Mouse (Mus musculus): Measurements from ENCODE around the gene Pla2g6.

Gene Pla2g6

DNA sequence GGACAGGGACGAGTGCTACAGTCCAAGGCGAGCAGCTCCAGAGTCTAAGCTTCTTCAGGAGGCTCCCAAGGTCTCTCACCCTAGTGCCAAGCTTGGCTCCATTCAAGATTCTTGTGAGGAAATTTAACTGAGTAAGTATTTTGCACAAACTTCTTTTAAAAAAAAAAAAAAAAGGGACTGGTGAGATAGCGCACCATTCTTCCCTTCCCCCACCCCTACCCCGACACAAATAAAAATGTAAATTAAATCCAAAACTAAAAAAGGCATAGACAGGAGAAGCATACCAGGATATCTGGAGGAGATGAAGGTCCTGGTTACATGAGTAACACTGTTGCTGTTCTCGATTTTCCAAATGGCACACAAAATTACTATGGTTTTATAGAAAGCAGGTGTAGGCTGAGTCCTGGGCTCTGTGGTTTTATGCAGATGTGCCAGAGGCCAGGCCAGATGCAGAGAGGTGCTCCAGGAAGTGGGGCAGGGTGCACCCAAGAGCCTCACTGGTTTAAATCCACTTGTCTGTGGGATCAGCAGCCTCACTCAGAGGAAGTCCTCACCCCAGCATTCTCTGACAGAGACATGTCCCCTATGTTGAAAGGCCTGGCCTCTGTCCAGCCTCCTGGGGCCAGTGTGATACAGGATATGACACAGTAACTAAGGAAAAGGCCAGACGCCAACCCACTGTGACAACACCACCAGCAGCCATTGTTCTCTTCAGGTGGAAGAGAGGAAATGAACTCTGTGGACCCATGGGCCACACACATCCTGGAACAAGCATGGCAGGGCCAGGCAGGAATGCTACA is 5.0 kb downstream of the Pla2g6 start:
- no peak for DNase-seq (ENCODE audit: extremely low read depth, low read depth)

DNA sequence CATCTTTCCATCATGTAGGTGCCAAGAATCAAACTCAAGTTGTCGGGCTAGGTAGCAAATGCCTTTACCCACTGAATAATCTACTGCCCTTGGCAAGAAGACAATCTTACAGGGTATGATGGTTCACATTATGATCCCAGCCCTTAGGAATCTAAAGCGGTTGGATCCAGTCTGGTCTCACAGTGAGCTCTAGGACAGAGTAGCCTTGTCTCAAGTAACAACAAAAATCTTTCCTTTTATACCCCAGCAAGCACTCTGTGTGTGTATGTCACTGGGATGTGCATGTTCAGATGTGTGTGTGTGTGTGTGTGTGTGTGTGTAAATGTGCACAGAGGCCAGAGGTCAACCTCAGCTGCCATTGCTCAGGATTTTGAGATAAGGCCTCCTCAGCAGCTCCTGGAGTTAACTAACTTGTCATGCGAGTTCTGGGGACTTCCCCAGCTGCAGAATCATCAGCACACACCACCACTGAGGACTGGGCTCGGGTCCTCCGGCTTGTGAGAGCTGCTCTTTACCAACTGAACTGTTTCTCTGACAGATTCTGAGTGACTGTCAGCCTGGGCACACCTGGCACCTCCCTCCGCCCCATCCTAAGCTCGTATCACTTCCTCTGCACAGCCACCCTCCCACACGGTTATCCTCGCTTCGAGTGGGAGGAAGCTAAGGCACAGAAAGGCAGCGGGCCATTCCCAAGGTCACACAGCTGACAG is 5.8 kb downstream of the Pla2g6 start:
- DNase-seq (ENCODE audit: extremely low read depth, low read depth) = no peak

DNA sequence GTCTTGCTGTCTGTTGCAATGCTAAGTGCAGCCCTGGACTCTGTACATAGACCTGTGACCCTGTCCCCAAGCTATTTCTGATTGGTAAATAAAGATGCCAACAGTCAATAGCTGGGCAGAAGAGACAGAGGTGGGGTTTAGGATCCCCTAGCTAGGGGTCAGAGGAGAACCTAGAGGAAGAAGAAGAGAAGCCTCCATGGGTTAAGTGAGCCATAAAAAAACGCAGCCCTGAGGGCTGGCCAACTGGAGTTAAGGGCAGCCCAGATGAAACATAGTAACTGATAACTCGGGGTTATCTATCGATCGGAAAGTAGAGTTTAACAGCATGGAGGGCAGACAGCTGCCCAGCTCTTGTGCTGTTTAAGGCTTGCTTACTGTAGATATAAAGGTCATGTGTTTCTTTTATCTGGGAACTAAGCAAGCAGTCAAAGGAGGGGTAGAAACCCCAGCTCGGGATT is 6.4 kb downstream of the Pla2g6 start:
- no peak for DNase-seq (ENCODE audit: extremely low read depth, low read depth)

DNA sequence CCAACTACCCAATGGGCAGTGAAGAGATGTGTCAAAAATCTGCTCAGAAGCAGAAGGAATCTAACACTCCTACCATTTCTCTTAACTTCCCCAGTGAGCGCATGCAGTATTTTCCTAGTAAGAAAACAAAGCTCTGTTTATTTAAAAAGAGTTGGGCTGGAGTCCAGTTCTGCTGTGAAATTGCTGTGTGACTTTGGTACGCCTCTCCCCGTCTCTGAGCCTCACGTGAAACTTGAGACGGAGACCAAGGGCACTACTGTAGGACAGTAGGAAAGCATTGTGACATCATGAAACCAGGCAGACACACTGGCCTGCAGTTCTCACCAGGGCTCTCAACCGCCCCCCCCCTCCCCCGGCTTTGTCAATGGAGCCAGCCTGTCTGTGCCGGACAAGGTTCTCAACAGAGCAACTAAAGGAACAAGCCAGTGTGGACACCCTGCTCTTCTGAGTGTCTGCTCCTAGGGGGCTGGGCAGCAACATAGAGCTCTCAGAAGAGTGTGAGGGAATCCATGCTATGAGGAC is 14.3 kb downstream of the Pla2g6 start:
- no peak for DNase-seq (ENCODE audit: extremely low read depth, low read depth)

DNA sequence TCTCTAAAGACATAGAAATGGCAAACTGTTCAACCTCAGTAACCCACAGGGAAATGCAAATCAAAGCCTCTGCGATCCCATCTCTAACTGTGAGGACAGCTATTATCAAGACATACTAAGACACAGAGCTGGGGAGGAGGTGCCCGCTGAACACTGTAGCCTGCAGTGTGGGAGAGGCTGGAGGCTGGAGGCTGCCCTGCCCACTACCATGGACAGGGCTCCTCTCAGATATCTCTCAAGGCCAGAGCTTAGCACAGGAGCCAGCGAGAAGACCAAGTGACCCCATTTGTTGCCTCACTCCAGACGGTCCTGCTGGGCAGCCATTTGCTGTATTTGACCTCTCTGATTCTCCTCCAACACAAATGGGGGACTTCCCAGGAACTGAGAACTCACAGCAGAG is 20.3 kb downstream of the Pla2g6 start:
- no peak for DNase-seq (ENCODE audit: extremely low read depth, low read depth)

DNA sequence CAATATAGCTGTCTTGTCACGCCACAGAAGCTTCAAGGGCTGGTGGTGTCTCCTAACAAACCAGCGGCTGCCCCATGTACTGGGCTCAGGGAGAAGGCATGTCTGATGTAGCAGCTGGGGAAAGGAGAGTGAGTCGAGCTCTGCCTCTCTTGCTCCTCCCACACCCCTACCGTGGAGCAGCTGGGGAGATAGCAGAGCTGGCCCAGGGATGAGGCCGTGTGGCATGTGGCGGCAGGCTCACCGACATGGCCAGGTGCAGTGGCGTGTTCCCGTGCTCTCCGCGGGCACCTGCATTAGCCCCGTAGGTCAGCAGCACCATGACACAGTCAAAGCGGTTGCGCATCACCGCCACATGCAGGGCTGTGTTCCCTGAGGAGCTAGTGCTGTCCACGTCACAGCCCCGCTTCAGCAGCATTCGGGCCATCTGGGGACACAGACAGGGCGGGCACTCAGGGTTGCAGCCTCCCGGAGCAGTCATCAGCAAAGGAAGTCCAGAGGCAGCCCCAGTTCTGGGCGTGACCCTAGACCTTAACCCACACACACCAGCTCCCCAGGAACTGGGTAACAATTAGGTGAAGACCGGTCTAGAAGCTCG is 22.1 kb downstream of the Pla2g6 start:
- DNase-seq (ENCODE audit: extremely low read depth, low read depth) = no peak

DNA sequence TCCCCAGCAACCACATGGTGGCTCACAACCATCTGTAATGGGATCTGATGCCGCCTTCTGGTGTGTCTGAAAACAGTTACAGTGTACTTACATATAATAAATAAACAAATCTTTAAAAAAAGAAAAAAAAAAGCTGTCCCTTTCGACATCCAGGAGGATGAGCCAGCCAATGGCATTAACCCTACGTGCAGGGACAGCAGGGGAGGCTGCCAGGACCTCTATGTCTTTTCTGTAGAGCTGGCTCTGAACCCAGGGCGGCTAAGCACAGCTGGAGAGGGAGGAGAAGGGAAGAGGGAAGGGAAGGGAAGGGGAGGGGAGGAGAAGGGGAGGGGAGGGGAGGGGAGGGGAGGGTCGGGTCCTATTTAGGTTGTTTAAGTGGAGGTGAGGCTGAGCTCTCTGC is 23.4 kb downstream of the Pla2g6 start:
- DNase-seq (ENCODE audit: extremely low read depth, low read depth) = no peak

DNA sequence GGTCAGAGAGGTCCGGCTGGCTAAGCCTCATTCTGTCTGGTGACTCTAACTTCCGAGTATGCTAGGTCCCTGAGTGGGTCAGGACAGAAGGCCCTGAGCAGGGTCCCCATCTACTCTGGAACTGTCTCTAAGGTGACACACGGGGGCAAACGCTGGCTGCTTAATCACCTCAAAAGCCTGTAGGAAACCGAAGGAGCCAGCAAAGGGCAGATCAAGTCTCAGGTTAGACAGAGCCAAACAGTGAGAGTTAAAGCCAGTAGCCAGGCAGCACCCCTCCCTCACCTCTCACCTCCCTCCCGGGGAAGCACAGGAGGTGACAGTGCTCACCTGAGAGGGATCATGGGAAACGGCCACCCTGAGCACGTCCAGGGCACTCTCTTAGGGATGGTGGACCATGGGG is 24.5 kb downstream of the Pla2g6 start:
- no peak for DNase-seq (ENCODE audit: extremely low read depth, low read depth)

DNA sequence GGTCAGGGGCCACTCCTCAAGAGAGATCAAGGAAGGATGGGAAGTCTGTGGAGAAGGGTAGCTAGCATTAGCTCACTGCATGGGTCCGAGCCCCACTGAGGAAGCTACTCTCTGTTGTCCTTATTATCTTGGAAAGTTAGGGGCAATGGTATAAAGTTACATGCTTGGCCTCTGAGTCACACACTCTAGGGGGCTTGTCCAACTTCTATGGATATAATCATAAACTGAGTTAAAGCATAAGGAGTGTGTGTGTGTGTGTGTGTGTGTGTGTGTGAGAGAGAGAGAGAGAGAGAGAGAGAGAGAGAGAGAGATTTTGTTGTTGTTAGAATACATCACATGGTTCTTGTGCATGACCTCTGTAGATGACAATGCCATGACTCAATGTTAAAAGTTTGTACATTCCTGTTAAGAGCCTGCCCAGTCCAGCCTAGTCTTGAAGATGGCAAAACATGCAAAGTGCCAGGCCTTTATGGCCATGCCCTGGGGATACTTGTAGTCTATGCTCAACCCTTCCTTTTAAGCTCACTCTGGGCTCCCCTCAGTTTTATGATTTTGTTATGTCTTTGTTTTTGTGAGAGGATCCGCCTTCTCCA is 28.5 kb downstream of the Pla2g6 start:
- DNase-seq (ENCODE audit: extremely low read depth, low read depth) = no peak

DNA sequence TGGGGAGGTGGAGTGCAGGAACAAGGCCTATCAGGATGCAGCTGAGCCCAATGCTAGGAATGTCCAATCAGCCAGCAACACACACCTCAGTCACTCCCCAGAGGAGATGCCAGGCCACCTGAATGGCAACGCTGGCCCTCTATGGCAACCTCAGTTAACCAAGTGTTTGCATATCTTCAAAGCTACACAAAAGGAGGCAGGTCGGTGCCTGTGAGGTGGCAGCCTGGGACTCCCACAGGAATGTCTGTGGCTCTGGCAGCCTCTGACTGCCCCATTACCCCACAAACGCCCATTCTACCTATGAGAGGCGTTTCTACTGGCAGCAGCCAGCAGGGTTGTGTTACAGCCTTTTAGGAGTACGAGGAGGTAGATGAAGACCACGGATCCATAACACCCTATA is 29.6 kb downstream of the Pla2g6 start:
- DNase-seq (ENCODE audit: extremely low read depth, low read depth) = no peak

DNA sequence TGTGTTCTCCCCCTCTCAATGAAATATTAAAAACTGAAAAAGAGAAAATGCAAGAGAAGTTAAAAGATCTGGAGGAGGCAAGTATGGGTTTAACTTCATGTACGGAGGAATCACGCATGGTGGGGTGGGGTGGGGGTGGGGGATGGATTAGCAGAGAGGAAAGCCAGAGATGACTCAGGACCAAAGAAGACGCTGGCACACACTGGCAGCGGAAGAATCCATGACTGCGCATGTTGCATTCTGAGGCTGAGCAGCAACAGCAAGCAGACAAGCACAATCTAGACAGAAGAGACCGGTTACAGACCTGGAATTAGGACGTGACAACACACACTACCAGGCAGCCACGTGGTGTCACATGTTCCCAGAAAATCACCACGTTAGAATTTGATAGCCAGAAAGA is 35.4 kb downstream of the Pla2g6 start:
- DNase-seq (ENCODE audit: extremely low read depth, low read depth) = no peak

DNA sequence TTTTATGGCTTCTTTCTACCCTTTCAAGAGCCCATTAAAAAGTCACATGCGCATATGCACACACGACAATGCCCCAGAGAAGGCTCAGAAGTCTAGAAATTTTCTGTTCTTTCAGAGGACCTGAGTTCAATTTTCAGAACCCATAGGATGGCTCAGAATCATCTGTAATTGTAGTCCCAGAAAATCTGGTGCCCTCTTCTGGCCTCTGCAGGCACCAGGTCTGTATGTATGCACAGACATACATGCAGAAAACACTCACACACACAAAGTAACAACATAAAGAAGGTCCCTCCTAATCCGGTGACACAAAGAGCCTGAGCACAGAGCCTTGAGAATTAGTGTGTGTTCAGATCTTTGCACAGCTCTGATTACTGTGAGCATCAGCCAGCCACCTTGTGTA is 37.9 kb downstream of the Pla2g6 start:
- DNase-seq (ENCODE audit: extremely low read depth, low read depth) = no peak

DNA sequence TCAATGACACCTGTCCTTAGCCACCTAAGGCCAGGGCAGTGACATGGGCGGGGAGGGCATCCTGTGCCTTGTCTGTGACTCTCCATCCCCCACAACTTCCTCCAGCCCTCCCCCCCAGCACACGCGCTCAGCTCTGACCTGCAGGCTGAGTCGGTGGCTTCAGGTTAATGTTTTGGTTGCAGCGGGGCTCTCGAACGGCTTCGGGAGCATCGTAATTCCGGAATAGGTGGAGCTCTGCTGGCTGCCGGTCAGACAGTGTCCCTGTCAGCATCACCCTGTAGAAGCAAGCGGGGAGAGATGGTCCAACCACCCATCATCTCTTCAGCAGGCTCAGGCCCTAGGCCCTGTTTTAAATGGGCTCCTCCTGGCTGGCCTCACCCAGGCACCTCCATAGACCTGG is 38.7 kb downstream of the Pla2g6 start:
- no peak for DNase-seq (ENCODE audit: extremely low read depth, low read depth)

DNA sequence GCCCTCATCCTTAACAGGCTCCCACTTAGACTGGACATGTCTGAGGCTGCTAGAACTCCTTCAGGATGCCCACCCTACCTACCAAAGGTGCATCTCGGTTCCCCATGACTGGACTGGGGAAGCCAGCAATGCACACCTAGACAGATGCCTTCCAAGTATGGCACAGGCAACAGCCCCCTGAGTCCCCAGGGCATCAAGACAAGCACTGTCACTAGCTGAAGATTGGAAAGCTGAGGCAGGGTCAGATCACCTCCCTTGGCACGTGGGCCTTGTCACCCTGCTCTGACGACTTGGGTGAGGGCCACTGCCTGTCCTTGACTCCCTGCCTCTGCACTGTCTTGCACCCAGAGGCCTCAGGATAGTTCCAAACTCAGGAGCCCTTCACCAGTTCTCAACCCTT is 39.8 kb downstream of the Pla2g6 start:
- no peak for DNase-seq (ENCODE audit: extremely low read depth, low read depth)

DNA sequence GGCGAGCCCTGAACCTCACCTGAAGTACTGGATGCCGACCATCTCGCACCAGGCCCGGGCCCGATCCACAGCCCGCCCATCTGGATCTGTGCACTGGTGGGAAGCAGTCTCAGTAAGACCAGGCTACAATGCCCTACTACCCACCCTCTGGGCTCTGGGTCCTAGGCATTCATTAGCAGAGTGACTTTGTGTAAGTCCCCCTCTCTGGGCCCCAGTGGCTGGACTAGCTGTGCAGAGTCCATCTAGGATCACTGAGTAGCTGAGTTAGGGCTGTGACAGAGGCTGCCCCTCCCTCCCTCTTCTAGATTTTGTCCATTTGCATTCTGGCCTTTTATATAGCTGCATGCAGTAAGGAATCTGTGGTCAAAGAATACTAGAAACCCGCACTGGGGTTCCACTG is 41.1 kb downstream of the Pla2g6 start:
- no peak for DNase-seq (ENCODE audit: extremely low read depth, low read depth)

DNA sequence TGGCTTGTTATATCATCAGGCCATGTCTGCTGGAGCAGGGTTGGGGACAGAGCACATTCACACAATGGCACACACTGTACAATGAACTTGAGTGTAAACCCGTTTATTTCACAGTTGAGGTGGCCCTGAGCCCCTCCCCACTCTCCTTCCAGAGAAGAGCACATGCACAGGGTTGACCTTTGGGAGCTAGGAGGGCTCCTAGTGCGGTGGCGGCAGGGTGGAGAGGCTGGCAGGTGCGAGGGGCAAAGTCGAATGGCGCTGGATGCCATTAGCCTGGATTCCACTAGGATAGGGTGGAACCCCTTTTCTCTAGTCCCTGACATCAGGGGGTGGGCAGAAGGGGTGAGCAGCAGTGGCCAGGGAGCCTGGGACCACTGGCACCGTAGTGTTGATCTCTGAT is 42.0 kb downstream of the Pla2g6 start:
- DNase-seq (ENCODE audit: extremely low read depth, low read depth) = no peak

DNA sequence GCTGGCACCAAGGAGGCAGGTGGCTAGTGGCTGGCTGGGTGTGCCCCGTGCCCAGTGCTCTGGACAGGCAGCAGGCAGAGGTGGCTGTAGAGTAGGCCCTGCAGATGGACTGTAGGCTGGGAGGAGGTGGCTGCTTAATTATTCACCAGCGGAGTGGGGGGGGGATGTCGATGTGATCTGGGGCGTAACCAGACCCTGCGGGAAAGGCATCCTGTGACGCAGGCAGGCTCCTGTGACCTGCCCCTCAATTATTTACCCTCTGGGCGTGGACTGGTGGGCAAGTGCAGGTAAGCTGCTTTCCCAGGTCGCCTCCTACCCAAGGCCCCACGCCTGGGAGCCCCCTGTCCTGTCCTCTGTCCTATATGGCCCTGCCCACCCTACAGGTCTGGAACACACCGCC is 42.8 kb downstream of the Pla2g6 start, which contains the start of gene Baiap2l2:
Gene Baiap2l2, minus strand, starts transcription at position 139 of the 400 bp plus-strand sequence.
- no peak for DNase-seq (ENCODE audit: extremely low read depth, low read depth)

DNA sequence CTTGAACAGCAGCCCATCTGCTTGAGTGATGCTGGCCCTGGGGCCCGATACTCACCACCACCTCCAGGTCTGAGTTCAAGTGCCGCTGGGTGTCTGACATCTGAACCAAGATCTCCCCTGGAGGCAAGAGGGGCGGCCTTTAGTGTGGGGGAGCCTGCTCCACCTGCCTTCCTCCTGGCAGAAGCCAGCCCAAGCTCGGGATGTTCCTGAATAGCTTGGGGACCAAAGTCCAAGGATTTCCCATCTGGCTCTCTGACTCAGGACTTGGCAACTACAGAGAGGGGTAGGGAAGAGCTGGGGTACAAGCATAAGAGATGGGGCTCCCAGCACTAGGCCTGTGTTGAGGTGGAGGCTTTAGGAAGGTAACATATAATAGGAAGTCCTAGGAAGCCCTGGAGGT is 44.8 kb downstream of the Pla2g6 start:
- no peak for DNase-seq (ENCODE audit: extremely low read depth, low read depth)

DNA sequence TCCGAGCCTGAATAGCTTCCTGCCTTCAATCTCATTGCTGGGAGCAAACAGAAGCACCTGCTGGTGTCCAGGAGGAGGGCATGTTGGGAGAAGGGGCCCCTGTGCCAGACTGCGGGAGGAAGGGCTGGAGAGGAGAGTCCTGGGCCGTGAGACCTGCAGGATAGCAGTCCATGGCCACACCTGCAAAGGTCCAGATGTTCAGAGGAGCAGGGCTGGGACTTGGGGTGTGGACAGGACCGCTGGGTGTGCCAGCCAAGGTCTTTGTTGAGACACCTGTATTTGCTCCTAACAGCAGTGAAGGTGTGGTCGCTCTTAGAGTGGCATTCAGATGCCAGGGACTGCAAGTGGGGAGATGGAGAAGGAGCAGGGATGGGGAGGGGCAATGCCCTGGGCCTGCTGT is 45.8 kb downstream of the Pla2g6 start:
- no peak for DNase-seq (ENCODE audit: extremely low read depth, low read depth)

DNA sequence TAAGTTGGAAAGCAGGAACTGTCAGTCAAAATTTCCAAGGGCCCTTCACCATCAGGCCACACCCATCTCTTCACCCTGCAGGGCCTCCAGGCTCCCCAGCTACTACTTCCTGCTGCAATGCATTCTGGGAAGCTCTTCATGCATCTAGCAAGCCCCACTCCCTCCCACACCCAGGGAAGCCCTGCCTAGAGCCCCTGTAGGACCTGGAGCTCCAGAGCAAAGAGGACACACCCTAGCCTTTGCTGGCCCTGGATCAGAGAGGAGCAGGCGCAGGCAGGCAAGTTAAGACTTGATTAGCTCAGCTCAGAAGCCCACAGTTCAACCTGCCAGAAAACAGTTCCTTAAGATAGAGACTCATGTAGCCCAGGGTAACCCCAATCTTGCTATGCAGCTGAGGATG is 46.8 kb downstream of the Pla2g6 start:
- peak; percentile 95 for DNase-seq (ENCODE audit: extremely low read depth, low read depth)

DNA sequence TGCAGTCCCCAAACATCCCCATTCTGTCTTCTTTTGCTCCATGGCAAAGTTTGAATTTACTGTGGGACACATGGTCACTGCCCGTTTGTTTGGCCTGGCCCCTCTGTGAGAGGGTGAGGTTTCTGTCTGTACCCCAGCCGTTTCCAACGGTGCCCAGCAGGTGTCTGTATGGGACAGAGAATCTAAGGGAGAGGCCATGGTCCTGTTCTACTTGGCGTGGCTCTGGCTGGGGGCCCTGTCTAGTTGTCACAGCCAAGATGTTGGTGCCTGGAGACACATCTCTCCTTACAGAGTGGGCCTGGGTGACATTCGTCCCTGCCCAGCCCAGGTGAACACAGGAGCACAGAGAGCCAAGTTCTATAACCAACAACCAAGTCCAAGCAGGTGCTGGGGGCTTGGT is 47.3 kb downstream of the Pla2g6 start:
- DNase-seq (ENCODE audit: extremely low read depth, low read depth) = peak; percentile 16

DNA sequence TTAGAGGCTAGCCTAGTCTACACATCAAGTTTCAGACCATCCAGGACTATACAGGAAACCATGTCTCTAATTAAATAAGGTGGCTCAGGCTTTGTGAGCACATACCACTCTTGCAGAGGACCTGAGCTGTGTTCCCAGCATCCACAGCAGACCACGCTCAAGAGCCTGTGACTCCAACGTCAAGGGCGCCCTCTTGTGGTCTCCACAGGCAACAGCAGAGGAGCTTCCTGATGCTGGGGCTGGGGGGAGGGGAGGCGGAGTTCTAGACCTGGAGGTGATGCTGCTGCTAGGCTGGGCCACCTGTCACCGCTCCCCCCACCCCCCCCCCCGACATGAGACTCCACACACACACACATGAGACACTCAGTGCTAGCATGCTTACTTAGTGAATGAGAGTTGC is 48.0 kb downstream of the Pla2g6 start:
- DNase-seq (ENCODE audit: extremely low read depth, low read depth) = peak; percentile 39

Measured in MEL-GATA-1-ER (cell line).